Mouse (Mus musculus): Measurements from ENCODE around the gene Bahcc1.
A peak's percentile ranks its signal among the peaks of the same experiment; 100 is the strongest.

Gene Bahcc1

DNA sequence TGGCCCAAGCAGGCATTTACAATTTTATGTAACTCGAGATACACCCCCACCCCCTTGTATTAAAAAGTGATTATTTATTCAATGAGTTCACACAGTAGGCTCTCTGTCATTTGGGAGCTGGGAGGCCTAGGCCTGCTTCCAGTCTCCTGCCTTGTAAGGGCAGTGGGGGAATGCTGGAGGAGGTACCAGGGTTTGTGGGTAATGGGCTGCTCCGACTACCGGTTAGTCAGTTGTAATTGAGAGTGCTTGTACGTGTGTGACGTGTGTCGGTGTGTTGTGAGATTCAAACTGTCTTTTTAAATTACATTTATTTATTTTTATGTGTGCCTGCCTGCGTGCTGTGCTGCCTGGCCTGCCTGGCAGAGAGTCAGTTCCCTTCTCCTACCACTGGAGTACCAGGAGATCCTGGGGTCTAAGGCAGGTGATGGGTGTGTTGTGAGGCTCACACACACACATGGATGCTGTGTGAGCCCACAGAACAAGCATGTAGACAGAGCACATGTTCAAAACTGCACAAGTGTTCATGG, 3.8 kb upstream of the Bahcc1 start:
- DNase-seq (ENCODE audit: low spot score) = peak; percentile 65

DNA sequence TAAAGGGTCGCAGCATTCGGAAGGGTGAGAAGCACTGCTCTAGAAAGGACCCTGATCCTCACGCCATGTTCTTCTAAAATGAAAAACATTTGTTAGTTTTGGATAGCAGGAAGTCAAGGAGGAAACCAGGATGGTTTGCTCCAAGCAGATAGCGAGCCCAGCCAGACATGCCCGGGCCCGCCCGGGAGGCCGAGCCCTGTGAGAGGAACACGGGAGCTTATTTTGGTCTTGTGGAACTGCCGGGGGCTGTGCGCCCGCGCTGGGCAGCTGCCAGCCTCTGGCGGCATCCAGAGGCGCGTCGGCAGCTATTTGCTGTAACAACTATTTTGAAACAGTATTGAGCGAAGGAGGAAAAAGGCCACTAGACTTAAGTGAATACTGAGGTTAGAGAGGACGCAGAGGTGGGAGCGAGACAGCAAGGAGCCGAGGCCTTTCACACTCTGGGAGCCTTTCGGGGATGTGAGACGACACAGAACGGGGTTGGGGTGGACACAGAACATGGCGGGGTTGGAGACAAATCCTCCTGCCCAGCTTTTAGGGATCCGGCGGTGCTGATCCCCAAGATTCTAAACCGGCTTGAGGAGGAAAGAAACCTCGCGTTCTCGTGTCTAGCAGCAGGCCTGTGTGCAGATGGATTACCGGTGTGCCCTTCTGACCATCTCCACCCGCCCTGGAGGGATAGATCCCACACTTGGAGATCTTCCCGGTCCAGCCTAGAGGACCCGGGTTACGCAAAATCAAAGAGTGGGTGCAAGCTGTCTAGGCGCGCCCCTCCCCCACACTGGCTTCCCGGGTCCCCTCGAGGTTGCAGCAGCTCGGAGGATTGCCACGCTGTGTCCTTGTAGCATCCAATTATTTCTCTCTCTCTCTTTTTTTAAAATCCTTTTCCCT, 2.6 kb upstream of the Bahcc1 start:
- DNase-seq (ENCODE audit: low spot score) = peak; percentile 75

GRCm38 (mm10) chr11:120230841-120231370, 1.8 kb upstream of the Bahcc1 start:
- DNase-seq (ENCODE audit: low spot score) = no peak

- DNase-seq (ENCODE audit: low spot score) = peak; percentile 100
Observed at GRCm38 (mm10) chr11:120231379-120231778, 1.4 kb upstream of the Bahcc1 start.

DNA sequence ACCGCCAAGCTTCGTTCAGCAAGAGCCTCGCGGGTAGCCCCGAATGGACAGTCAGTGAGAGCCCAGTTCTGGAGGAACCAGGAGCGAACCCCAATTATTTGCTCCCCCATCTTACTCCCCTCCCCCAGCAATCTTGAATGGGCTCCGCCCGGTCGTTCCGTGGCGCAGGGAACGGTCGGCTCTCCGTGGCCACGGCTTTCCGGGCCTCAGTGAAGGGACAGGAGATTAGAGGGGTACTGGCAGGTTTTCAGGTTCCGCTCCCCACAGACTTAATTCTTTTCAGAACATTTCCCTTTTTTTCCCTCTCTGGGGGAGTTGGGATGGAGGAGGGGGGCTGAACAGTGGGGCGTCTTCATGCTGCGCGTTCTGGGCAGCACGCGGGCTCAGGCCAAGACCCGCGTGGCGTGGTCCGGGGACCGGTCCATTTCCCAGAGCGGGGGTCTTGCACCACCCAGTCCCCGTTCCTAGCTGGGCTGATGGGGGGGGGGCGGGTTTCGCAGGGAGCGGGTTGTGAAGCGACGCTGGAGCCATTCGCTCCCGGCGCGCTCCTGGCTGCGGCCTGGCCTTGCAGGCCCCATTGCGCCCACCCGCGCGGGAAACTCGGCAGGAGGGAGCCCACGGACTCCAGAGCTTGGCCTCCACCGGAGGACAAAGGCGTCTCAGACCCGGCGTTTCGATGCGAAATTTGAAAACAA, 841 bp downstream of the Bahcc1 start:
- DNase-seq (ENCODE audit: low spot score) = no peak

DNA sequence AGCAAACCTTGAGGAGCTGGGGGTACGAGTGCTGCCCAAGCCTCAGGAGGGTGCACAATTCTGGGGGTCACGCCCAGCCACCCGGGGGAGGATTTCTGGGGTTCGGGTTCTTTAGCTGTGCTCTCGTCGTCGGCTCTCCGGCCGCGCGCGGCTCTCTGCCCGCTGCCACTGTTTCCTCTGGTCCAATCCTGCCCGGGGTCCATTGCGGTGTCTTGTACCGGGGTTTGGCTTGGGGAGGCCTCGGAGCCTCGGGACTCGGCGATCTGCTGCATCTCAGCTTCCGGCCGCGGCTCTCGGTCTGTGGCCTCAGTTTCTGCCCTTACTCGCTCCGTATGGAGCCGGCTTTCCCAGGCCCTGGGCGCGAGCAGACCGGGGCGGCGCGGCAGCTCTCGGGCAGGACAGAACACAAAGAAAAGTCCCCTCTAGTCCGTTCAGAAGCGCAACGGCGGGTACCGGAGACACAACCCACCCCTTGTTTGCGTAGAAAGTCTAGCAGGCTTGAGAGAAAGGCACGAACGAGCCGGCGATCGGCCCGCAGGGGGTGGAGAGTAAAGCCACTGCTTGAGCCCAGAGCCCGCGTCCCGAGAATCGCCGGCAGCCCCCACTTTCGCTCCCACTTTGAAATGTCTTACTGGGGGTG, 1.5 kb downstream of the Bahcc1 start:
- DNase-seq (ENCODE audit: low spot score) = no peak

GRCm38 (mm10) chr11:120234776-120235181, 2.0 kb downstream of the Bahcc1 start:
- DNase-seq (ENCODE audit: low spot score) = no peak

DNA sequence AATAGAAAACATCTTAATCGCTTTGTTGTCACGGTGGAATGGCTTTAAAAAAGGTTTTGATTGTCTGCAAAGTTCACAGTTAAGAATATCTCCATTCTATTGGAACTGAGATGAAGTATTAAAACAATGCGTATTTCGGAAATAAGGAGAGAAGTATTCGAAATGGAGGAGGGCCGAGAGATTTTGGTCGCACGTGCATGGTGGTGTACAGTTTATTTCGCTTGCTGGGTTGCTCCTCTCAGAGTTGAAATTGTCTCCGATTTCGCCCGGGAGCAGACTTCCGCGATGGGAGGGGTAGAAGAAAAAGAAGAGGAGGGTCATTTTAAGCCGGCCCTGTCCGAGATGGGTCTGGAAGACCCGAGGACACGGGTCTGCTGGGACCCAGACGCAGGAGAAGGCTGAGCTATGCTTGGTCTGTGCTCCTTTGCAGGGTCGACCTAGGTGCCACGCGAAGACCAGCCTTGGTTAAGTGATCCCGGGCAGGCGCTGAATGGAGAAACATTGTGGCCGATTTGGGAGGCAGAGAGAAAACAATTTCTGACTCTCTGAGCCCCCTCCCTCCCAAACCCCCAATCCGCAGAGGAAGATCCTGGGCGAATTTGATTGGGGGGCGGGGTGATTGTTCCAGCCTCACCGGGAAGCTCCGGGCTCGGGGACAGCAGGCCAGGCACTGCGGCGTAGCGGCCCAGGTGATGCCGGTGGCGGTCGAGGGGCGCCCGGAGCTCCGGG, 2.8 kb downstream of the Bahcc1 start:
- DNase-seq (ENCODE audit: low spot score) = no peak

DNA sequence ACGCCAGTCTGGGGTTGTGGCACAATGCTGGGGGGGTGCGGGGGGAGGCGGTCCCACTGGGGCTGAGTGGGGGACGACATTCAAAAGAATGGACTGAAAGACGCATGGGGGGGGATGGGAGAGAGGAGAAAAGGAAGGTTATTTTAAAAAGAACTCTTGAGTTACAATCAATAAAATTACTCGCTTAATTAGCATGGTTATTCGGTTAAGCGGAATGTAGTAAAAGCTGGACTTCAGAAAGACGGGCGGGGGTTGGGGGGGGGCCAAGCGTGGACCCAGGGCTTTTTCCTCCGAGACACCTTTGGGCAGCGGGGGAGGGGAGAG, 3.3 kb downstream of the Bahcc1 start:
- DNase-seq (ENCODE audit: low spot score) = no peak

DNA sequence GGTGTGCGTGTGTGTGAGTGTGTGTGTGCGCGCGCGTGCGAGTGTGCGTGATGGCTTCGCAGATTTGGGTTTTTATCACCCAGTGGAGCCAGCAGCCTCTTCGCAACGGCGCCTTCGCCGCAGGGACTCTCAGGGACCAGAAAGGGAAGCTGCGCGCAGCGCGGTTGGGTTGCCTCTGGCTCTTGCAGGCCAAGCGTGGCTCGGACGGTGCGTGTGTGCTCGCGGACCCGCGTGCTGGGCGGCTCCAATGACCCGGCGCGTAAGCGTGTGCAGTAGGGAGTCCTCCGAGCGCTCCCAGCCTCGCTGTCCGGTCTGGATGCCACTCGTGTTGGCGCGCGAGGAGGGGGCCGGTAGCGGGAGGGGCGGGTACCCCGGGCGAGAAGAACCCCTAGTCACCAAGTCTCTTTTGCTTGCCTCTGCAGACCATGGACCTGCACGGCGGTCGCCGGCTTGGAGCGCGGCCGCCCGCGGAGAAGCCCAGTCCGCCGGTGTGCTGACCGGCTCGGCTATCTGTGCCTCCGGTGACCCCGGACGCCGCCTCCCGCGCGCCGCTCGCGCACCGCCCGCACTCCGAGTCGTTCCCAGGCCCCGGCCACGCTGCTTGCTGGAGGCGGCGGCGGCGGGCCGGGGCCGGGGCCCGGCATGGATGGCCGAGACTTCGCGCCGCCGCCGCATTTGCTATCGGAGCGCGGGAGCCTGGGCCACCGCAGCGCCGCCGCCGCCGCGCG, 3.9 kb downstream of the Bahcc1 start:
- DNase-seq (ENCODE audit: low spot score) = no peak

DNA sequence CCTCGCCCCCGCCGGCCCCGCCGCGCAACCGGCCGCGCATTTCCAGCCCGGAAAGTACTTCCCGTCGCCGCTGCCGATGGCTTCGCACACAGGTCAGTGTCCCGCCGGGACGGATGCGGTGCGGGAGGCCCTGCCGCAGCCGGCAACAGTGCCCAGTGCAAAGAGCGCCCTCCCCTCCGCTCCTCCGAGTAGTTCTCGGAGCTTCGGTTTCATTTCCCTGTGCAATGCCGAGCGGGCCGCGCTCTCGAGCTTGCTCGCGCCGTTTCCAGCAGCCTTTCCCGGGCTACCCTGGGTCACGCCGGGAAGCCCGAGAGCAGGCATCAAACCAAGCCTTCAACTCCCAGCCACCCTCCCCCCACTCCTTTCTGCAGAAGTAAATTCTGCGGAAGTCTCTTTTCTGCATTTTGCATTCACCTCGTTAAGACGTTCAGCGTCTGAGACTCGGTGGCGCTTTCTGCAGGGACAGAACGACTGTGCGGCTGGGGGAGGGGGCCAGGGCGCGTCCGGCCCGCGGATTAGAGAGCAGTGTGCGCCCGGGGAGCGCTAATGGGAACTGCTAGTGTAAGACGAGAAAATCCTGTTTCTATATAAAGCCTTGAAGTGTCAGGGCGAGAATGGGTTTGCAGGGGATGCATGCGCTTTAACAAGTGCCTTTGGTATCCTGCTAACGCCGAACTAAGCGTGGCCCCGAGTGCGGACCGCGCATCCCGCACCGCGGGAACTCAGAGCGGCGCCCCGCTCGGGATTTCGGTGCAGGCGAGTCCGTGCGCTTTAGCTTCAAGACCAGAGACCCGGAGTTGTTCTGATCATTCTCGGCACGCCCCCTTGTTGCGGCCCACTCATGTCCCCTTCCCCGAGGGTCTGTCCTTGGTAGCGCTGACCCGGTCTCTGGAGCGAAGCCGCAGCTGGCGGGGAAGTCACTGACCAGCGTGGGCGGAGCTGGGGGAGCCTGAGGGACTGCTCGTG, 4.7 kb downstream of the Bahcc1 start:
- DNase-seq (ENCODE audit: low spot score) = no peak

DNA sequence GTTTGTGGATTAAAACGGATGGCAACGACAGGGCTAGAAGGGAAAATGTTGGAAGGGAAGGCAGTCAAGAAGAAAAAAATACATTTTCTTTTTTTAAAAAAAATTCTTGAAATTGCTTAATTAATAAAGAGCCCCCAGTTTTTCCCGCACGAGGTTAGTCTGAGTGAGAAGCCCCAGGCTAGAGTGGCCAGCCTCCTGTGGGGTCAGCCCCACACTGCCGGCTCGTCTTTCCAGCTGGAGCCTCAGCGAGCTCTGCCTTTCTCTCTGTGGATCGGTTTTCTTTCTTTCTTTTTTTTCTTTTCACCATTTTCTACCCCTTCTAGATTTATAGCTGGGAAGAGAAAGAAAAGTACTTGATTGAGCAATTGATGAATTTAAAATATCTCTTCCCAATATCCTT, 5.6 kb downstream of the Bahcc1 start:
- no peak for DNase-seq (ENCODE audit: low spot score)

- DNase-seq (ENCODE audit: low spot score) = no peak
Observed at GRCm38 (mm10) chr11:120238751-120239359, 6.1 kb downstream of the Bahcc1 start.

DNA sequence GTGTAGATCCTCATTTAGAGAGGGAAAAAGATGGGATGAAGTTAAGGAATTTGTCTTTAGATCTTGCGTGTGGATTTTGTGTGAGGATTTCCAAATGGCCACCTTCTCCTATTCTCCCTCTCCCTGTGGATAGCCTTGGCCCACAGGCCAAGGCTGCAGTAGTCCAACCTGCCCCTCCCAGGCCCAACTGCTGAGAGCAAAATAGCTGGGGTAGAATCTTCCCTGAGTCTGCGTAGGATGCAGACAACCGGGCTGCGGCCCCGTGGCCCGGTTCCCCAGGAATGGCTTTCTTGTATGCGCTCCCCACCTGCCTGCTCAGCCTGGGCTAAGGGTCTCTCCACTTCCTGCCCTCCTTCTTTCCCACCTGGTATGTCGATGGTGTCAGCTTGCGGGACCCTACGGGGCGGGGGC, 6.8 kb downstream of the Bahcc1 start:
- DNase-seq (ENCODE audit: low spot score) = no peak

GRCm38 (mm10) chr11:120240206-120240605, 7.5 kb downstream of the Bahcc1 start:
- DNase-seq (ENCODE audit: low spot score) = peak; percentile 81

- DNase-seq (ENCODE audit: low spot score) = no peak
Observed at GRCm38 (mm10) chr11:120240941-120241890, 8.5 kb downstream of the Bahcc1 start.

DNA sequence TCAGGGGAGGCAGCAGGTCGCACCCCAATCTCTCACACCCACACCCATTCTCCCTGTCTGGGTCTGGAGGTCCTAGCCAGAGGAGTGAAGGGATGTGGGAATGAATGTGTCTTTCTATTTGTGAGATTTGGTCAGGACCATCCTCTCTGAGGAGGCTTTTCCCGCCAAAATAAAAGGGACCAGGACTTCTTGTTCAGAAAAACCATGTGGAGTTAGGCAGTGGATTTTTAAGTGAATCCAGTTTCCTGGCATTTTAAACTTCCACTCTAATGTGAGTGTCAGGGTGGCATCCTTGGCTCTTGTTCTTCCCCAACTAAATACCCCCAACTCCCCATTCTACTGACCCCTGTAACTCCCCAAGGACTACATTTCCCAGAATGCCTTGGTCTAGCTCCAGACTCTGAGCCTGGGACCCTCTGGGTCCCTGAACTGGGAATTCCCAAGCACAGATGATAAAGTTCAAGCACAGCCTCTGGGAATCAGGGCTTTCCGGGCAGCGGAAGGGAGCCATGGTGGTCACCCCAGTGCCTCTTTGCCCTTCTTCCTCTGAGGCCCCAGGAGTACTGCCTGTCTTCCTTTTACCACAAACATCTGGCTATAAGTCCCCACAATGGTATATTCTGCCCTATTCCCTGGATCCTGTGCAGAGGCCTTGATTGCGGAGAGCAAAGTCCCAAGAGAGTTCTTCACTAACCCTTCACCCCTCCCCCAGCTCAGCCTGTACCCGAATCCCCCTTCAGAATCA, 9.4 kb downstream of the Bahcc1 start:
- DNase-seq (ENCODE audit: low spot score) = no peak

All from layer of hippocampus, adult 11-12 months (tissue).